Mouse (Mus musculus): ENCODE measurements around the gene Gatm.

DNA sequence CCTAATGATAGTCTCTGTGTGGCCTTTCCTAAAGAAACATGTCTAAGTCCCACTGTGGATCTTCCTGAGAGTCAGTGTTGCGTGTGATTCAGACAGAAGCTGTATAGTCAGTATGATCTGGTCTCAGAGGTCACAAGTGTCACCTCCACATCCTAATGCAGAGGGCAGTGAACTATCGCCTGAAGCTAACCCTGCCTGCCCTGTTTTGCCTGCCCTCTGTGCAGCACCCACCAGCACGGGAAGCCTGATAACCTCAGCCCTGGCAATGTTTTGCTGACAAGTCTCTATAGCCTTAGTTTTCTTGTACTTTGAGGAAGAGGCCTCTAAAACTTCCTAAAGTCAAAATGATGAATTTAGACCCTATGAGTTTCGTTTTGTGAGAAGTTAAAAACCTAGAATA lies 40.7 kb downstream of the Gatm start:
- TF ChIP-seq CTCF (IDR thresholded peaks at IDR 0.05; ENCODE audit: low read depth): no peak
- TF ChIP-seq EP300 (IDR thresholded peaks at IDR 0.05; ENCODE audit: low read depth): no peak
